Mouse (Mus musculus) E14TG2a.4 (cell line): ENCODE data around the gene Celf2.

Experiments
- CTCF ChIP-seq: conservative IDR thresholded peaks from 2 replicates; pipeline ENCODE4 v1.5.1; 2014; ENCODE audit warnings: low read length
- NANOG ChIP-seq: IDR thresholded peaks from 2 replicates; pipeline ENCODE4 v1.6.1; 2014; ENCODE audit warnings: borderline replicate concordance, low read length, mixed read lengths

GRCm38 (mm10) chr2:7309324-7309723 is 200.0 kb downstream of the Celf2 start:
- TF ChIP-seq CTCF (no peak), NANOG (no peak)
